Mouse (Mus musculus) induced T-regulatory cell, adult 2 months (primary cell): ENCODE data around the gene Nlrc5.
A peak's percentile ranks its signal among the peaks of the same experiment; 100 is the strongest.

ENCODE experiments used
- DNase-seq: peaks from one replicate; pipeline ENCODE4 v3.0.0-alpha.2; 2012; ENCODE audit warnings: low read depth

The Nlrc5 gene

GRCm38 (mm10) chr8:94470794-94471193 lies 36.6 kb downstream of the Nlrc5 start:
- no peak for DNase-seq

DNA sequence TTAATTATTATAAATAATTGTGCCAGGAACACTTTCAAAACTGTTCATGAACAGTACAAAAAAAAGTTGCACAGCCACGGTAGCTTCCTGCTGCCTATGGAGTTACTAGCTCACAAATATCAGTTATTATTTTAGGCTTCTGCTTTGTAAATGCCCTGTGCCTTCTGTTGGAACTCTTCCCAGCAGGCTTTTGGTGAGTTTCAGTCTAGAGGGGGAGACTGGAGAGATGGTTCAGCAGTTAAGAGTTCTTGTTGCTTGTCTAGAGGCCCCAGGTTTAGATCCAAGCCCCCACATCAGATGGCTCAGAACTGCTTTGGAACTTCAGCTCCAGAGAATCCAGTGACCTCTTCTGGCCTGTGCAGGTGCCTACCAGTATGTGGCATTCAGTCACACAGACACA lies 37.1 kb downstream of the Nlrc5 start:
- no peak for DNase-seq

DNA sequence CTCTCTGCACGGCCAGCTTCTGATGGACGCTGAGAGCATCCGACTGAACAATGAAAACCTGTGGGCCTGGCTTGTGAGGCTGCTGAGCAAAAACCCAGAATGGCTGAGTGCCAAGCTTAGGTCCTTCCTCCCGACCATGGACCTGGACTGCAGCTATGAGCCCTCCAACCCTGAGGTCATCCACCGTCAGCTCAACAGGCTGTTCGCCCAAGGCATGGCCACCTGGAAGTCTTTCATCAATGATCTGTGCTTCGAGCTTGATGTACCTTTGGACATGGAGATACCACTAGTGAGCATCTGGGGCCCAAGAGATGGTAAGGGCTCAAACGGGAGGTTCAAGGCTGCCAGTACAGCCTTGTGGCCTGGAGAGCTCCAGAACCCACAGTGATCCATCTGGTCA lies 38.6 kb downstream of the Nlrc5 start:
- no peak for DNase-seq

DNA sequence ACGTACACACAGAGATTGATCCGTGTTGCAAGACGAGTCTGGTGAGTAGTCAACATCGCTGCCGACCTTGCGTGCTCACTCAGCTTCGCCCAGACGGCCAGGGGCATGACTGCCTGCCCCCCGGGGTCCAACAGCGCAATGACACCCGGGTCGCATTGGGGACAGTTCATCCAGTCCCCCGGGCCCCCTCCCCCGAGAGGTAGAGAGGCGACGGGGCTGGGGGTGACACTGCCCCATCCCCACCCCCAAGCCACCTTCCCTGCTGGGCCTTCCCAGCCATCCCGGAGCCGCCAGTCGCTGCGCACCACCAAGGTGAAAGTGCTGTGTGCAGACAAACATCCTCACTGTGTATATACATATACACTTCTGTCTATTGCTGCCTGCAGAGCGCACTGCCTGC lies 39.3 kb downstream of the Nlrc5 start:
- no peak for DNase-seq

DNA sequence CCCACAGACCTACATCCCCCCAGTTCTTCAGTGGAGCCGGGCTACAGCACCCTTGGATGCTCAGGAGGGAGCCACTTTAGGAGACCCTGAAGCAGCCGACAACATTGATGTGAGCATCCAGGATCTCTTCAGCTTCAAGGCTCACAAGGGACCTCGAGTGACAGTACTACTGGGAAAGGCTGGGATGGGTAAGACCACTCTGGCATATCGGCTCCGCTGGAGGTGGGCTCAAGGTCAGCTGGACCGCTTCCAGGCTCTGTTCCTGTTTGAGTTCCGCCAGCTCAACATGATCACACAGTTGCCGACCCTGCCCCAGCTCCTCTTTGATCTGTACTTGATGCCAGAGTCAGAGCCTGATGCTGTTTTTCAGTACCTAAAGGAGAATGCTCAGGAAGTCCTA lies 41.6 kb downstream of the Nlrc5 start:
- no peak for DNase-seq

GRCm38 (mm10) chr8:94476846-94477245 lies 42.7 kb downstream of the Nlrc5 start:
- DNase-seq: no peak

GRCm38 (mm10) chr8:94482051-94482450 lies 47.9 kb downstream of the Nlrc5 start:
- DNase-seq: peak; percentile 33

- peak; percentile 65 for DNase-seq
Observed at GRCm38 (mm10) chr8:94485288-94485687, 51.1 kb downstream of the Nlrc5 start.

DNA sequence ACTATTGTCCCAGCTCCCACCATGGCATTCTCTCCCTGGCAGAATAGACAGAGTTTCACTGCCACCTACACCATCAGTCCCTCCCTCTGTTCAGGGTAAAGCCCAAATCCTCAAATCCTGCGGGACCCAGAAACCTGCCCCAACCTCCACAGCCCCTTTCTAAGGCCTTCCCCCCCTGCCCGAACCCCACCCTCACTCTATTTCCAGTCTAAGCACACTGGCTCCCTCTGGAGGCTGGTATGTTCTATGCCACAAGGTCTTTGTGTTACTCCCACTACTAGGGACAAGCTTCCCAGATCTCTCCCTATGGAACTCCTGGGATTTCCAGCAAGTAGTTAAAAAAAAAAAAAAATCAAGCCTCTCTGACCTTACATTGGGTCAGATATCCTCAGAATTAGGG lies 51.7 kb downstream of the Nlrc5 start:
- peak; percentile 63 for DNase-seq

DNA sequence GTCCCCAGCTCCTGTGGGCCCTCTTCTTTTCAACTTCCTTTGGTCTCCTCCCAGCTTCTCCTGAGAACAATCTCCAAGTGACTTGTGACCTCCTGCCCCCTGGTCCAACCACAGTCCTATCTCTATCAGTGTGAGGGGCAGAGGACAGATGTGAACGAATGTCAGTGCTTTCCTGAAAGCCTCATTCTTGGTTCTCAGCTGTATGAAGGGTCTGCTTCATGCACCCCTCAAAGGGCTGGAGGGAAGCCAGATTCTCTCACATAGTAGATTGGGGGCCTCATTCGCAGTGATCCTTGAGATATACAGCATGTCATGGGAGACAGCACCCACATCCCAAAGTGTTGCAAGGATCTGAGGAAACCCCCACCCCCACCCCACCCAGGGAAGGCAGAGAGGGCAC lies 53.9 kb downstream of the Nlrc5 start:
- no peak for DNase-seq

- DNase-seq: no peak
Observed at GRCm38 (mm10) chr8:94489809-94490483, 55.8 kb downstream of the Nlrc5 start.

DNA sequence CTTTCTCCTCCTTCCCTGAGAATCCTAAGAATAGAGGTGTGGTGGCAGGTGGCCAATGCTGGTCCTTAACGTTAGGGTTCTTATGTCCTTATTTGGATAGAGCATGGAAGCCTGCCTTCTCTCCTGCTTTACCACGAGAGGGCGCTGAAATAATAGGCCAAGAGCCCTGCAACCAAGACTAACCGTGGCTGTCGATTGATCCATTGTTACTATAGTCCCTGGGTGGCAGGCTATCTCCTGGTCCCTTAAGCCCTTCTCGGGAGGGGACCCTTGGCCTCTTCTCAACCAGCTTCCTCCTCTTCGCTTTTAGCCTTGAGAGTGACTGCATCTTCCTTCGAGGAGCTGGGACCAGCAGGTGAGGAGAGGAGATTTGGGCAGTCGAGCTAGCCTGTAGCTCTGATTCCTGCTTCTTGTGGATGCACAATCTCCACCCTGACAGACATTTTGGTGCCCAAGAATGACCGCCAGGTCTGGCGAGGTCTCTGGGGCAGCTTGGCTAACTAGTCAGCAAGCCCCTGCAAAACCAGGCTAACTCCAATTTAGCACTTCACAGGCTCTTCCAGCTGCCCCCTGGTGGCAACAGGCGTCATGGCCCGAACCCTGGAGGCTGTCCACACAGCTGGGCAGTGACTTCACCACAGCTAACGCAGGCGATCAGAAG lies 58.0 kb downstream of the Nlrc5 start:
- DNase-seq: peak; percentile 80

DNA sequence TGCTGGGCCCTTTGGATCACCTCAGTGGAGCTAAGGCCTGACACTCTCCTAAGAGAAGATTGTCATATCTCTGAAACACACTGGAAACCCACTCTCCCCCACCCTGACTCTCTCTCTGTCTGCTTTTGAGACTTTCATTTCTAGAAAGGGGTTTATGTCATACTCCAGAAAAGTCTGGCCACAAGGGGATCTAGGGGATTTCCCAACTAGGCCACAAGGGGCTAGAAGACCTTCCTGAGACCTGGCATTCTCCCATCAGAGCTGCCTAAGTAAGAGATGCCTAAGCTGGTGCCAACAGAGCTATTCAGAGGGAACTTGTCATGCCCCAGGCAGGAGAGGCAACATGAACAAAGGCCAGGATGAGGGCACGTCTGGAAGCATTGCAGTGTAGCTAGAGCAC lies 59.1 kb downstream of the Nlrc5 start:
- DNase-seq: peak; percentile 32

DNA sequence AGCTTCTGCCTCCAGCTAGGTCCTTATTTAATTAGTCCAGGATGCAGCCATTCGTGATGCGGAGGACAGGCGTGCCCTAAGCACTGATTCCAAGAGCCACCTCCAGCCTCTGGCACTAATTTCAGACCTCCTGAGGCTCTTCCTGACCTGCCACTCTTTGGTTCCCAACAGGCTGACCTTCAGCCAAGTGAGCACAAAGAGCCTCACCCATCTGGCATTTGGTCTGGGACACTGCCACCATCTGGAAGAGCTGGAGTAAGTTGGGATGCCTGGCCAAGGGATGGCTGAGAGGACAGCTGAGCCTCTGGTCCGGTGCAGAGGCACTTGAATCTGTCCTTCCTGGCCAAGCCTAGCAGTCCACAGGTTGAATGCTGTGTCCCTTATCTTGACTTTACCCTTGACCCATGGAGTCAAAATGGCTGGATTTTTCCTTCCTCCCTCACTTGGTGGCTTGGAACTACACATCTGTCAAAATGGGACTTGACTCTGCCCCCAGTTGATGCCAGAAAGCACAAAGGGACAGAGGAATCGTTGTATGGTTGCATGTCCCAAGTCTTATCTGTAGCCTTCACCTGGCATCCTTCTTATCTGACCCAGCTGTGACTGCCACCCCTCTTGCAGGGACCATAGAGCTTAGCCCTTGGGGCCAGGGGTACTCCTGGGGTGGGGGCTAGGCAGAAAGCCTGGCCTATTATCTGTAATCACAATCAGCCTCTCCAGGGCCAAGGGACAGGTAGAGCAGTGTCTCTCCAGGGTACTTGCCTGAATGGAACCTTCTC lies 81.5 kb downstream of the Nlrc5 start:
- no peak for DNase-seq

DNA sequence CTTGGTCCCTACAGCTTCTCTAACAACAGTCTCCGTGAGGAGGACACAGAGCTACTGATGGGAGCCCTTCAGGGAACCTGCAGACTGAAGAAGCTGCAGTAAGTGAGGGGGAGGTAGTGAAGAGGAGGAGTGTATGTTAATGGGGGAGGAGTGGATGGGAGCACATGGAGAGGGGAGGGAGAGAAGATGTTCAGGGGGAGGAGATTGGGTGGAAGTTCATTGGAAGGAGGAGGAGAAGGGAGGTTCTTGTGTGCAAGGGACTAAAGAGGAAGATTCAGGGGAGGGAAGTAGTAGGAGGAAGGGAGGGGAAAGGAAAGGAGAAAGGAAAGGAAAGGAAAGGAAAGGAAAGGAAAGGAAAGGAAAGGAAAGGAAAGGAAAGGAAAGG lies 82.0 kb downstream of the Nlrc5 start:
- DNase-seq: no peak

- DNase-seq: no peak
Observed at GRCm38 (mm10) chr8:94516766-94517165, 82.6 kb downstream of the Nlrc5 start.

DNA sequence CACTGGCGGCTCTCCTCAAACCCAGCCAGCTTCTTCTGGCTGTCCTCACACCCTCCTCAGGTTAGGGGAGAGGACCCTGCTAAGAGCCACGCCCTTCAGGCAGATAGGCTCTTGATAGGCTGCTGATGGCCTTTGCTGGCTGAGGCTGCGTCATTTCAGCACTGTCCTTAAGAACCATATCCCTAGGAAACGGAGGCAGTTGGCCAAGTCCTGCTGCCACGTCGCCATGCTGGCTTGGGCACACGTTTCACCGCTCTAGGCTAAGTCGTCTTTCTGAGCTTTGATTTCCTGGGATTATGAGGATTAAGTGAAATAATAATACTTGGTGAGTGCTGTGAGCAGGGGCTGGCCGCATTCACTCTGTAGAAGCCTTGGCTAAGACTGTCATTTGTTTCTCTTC lies 84.2 kb downstream of the Nlrc5 start:
- DNase-seq: no peak

GRCm38 (mm10) chr8:94519021-94519420 lies 84.9 kb downstream of the Nlrc5 start:
- no peak for DNase-seq

DNA sequence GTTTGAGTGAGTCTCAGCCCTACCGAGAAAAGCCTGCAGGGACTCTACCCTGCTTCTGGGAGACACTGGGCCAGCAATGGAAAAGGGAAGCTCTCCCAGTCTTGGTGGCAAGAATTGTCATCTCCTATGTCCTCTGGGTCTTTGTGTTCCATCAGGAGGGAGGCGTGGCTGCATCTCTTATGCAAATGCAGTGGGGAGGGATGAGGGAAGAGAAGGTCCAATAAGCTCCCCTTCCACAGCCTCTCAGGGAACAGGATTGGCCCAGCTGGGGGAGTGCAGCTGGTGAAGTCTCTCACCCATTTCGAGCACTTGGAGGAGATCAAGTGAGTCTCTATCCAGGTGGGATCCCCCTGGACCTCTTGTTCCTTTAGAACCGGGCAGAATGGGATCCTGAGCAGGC lies 87.3 kb downstream of the Nlrc5 start:
- no peak for DNase-seq

GRCm38 (mm10) chr8:94522482-94522881 lies 88.3 kb downstream of the Nlrc5 start:
- DNase-seq: no peak

- DNase-seq: no peak
Observed at GRCm38 (mm10) chr8:94524554-94524953, 90.4 kb downstream of the Nlrc5 start.

DNA sequence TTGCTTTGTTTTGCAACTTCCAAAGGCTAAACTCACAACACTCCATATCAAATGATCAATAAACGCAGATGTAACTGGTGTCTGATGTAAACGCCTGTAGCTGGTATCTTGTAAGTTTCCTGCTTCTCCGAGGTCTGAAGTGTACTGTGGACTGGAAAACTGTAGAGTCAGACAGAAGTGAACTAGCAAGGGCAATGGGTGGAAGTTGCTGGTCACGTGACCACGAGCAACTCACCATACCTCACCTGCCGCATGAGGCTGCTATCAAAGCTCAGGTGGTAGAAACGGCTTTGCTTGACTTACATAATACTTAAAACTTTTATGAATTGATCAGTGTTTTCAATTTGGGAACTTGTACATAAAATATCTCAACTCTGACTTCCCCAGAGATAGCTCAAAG lies 93.0 kb downstream of the Nlrc5 start:
- no peak for DNase-seq

DNA sequence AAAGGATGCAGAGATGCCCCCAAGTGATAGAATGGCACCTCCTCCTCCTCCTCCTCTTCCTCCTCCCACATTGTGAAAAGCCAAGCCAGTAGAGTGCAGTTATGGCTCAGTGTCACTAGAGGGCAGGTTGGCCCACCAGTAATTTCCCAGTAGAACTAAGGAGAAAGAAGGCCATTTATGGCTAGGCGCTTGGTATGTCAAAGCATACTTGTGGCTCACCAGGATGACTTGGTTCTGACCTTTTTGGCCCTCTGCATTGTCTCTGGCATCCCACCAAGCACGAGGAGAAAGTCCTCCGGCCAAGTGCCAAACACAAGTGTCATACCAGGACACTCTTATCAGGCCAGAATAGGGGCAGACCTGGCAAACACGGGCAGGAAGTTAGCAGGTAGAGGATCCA lies 94.1 kb downstream of the Nlrc5 start:
- DNase-seq: peak; percentile 50
